Mouse (Mus musculus) common myeloid progenitor, adult 5-6 weeks (primary cell): ENCODE measurements around the gene Acot9. TPM values are rescaled to one million over a fixed set of nuclear protein-coding genes. Genes with fewer than 3 reads are reported as not detected.

ENCODE experiments used
- total RNA-seq: library from RNA; stranded (forward); fragments of 200-1000, 187-1606 nt; gene quantifications from 2 replicates; pipeline ENCODE4 v1.2.3, GENCODE M21; 2017

Gene Acot9
- total RNA-seq, 1 experiment from 2014 or later: 29.0 TPM

Other genes starting within 250 kb of the Acot9 start
- gene Magea5, start 199.3 kb upstream of the Acot9 start, total RNA-seq: not detected in 2 replicates
- not detected in 2 replicates for gene Magea1, start 172.7 kb upstream of the Acot9 start, total RNA-seq
- gene Magea2, start 168.8 kb upstream of the Acot9 start, total RNA-seq: not detected in 2 replicates
- gene Cldn34b2, start 134.0 kb upstream of the Acot9 start, total RNA-seq: not detected in 2 replicates
- gene Sat1, start 46.0 kb upstream of the Acot9 start, total RNA-seq: 91.7 and 99.2 TPM in 2 replicates
- 48.8 and 55.7 TPM in 2 replicates for gene Prdx4, start 78.3 kb downstream of the Acot9 start, total RNA-seq